8 mouse cellular contexts compared by ENCODE assay signal in genomic region chr6:124782436-124782835, GRCm38 (mm10). TPM values are rescaled to one million over a fixed set of nuclear protein-coding genes. Genes with fewer than 3 reads are reported as not detected.
DNase-seq lines count a peak whose midpoint lies in the region; ATAC-seq and TF ChIP-seq lines count a peak whose summit lies in the region.

No protein-coding gene starts in this region.

- 22% methylated on average over 6 of the region's 6 CpGs for WGBS in liver, embryonic 11.5 days
- 18% methylated on average over 6 of the region's 6 CpGs for WGBS in liver, postnatal 0 days (ENCODE audit: insufficient replicate concordance)
- 23% methylated on average over 6 of the region's 6 CpGs for WGBS in stomach, embryonic 15.5 days

- DNase-seq in liver, embryonic 11.5 days (ENCODE audit: low spot score) = no peak
- no peak for DNase-seq in liver
- DNase-seq in heart, postnatal 10 days = peak; percentile 34 to 56
- DNase-seq in liver, postnatal 0 days = no peak
- no peak for DNase-seq in layer of hippocampus, adult 2 months (ENCODE audit: low spot score in 2 of 2)

- H3K36me3 ChIP-seq in liver, embryonic 11.5 days (ENCODE audit: control insufficient read depth, insufficient read depth, low read length) = no peaks in the 10 kb centered on the region
- no peaks in the 10 kb centered on the region for H3K36me3 ChIP-seq in liver, postnatal 0 days (replicated peaks; ENCODE audit: insufficient read depth, low read length)
- no peaks in the 10 kb centered on the region for H3K36me3 ChIP-seq in stomach, embryonic 15.5 days

- peaks cover 32% of the 10 kb centered on the region for H3K27me3 ChIP-seq in liver, embryonic 11.5 days (replicated peaks; ENCODE audit: control insufficient read depth, insufficient read depth, low read length)
- 0 out of 2 replicates have a peak, but pooled peaks cover 5% of the 10 kb centered on the region for H3K27me3 ChIP-seq in liver, postnatal 0 days (ENCODE audit: insufficient read depth, low read length)
- H3K27me3 ChIP-seq in stomach, embryonic 15.5 days (replicated peaks) = peaks cover 6% of the 10 kb centered on the region; the same call in 1 of the 2 replicates

- H3K9me3 ChIP-seq in liver, embryonic 11.5 days (ENCODE audit: control insufficient read depth, low read length) = no peaks in the 10 kb centered on the region
- H3K9me3 ChIP-seq in liver, postnatal 0 days (ENCODE audit: low read length) = no peaks in the 10 kb centered on the region
- H3K9me3 ChIP-seq in stomach, embryonic 15.5 days = no peaks in the 10 kb centered on the region

- no peak for TF ChIP-seq EP300 in liver, postnatal 0 days (IDR thresholded peaks at IDR 0.05; ENCODE audit: low read depth)

- H3K9ac ChIP-seq in liver, embryonic 11.5 days (ENCODE audit: low read depth, low read length) = no peak overlapping the region
- no peak overlapping the region for H3K9ac ChIP-seq in liver, postnatal 0 days (replicated peaks)
- no peak overlapping the region for H3K9ac ChIP-seq in stomach, embryonic 15.5 days

- no peak overlapping the region for H3K27ac ChIP-seq in liver, embryonic 11.5 days (ENCODE audit: low read depth, low read length)
- no peak overlapping the region for H3K27ac ChIP-seq in brown adipose tissue, adult 24 weeks (replicated peaks; ENCODE audit: low read depth, low read length)
- H3K27ac ChIP-seq in liver, postnatal 0 days (ENCODE audit: low read depth) = no peak overlapping the region
- H3K27ac ChIP-seq in stomach, embryonic 15.5 days = no peak overlapping the region
- no peak overlapping the region for H3K27ac ChIP-seq in layer of hippocampus, adult 2 months

- no peak for ATAC-seq in liver, embryonic 11.5 days (replicated peaks; ENCODE audit: low FRiP score)
- ATAC-seq in liver, postnatal 0 days = no peak
- ATAC-seq in stomach, embryonic 15.5 days (ENCODE audit: insufficient read depth, low FRiP score, low read depth) = no peak
- ATAC-seq in erythroid progenitor cell, adult 5-6 weeks (replicated peaks; ENCODE audit: low FRiP score, poor library complexity, severe bottlenecking) = no peak

- peak overlapping the region; percentile 39; the same call in 1 of the 2 replicates for H3K4me2 ChIP-seq in liver, embryonic 11.5 days
- H3K4me2 ChIP-seq in liver, postnatal 0 days (ENCODE audit: low read depth, low read length) = peak overlapping the region; percentile 60
- H3K4me2 ChIP-seq in stomach, embryonic 15.5 days = peak overlapping the region; percentile 40

- intact Hi-C loops in heart, postnatal 10 days (cut with DNase I) = no loop called here

- no peaks in the 10 kb centered on the region for H3K4me1 ChIP-seq in liver, embryonic 11.5 days (replicated peaks; ENCODE audit: control insufficient read depth, insufficient read depth, low read length)
- no peaks in the 10 kb centered on the region; the same call in 1 of the 2 replicates for H3K4me1 ChIP-seq in brown adipose tissue, adult 24 weeks (ENCODE audit: control insufficient read depth, insufficient read depth, insufficient read length, low read length)
- peaks cover 18% of the 10 kb centered on the region for H3K4me1 ChIP-seq in liver, postnatal 0 days (ENCODE audit: insufficient read depth)
- H3K4me1 ChIP-seq in stomach, embryonic 15.5 days = peaks cover 9% of the 10 kb centered on the region

- H3K4me3 ChIP-seq in liver, embryonic 11.5 days (ENCODE audit: low read depth, low read length) = peak overlapping the region; percentile 23
- peak overlapping the region; percentile 25; the same call in 1 of the 2 replicates for H3K4me3 ChIP-seq in brown adipose tissue, adult 24 weeks (ENCODE audit: insufficient read depth, low read depth, low read length)
- peak overlapping the region; percentile 6 for H3K4me3 ChIP-seq in liver, postnatal 0 days (ENCODE audit: low read depth, low read length)
- peak overlapping the region; percentile 23 for H3K4me3 ChIP-seq in stomach, embryonic 15.5 days (replicated peaks)
- no peak overlapping the region for H3K4me3 ChIP-seq in layer of hippocampus, adult 2 months

- no peak for TF ChIP-seq CTCF in liver, postnatal 0 days (IDR thresholded peaks at IDR 0.05; ENCODE audit: low read depth)
- TF ChIP-seq CTCF in layer of hippocampus, adult 2 months (conservative IDR thresholded peaks at IDR 0.05) = no peak

RNA-seq across cellular contexts. Expression of gene Lrrc23, which starts 2.9 kb away (rescaled TPM):
- polyA plus RNA-seq in liver, embryonic 11.5 days (2014; fragmentation: Nextera tagmentation; extraction: Ambion mirVana) = 0.11 TPM in 1 of 2 replicates, not detected in the other
- not detected in 2 replicates for polyA plus RNA-seq in brown adipose tissue, adult 24 weeks (2012; ENCODE audit: insufficient read depth, insufficient read length, missing spikeins)
- not detected for total RNA-seq in heart, postnatal 10 days (2021)
- 0.16 TPM in 1 of 2 replicates, not detected in the other for polyA plus RNA-seq in liver, postnatal 0 days (2015; fragmentation: Nextera tagmentation; extraction: Ambion mirVana)
- polyA plus RNA-seq in stomach, embryonic 15.5 days (2015; fragmentation: Nextera tagmentation; extraction: Ambion mirVana) = 0.35 and 1.3 TPM in 2 replicates
- 1 to 10 TPM; 1.4 to 1.6 TPM for total RNA-seq in layer of hippocampus, adult 2 months (2021)
- not detected in 2 replicates for total RNA-seq in erythroid progenitor cell, adult 5-6 weeks (2015; ENCODE audit: low replicate concordance)
- total RNA-seq in erythroid progenitor cell, adult 5-6 weeks (2017; ENCODE audit: low replicate concordance) = not detected in 2 replicates

RNA-seq across cellular contexts. Expression of gene Eno2, which starts 13.0 kb away (rescaled TPM):
- polyA plus RNA-seq in liver, embryonic 11.5 days (2014; fragmentation: Nextera tagmentation; extraction: Ambion mirVana) = 2.1 and 2.6 TPM in 2 replicates
- 0.63 TPM in 1 of 2 replicates, not detected in the other for polyA plus RNA-seq in brown adipose tissue, adult 24 weeks (2012; ENCODE audit: insufficient read depth, insufficient read length, missing spikeins)
- 1 to 10 TPM; 3.4 to 3.7 TPM for total RNA-seq in heart, postnatal 10 days (2021)
- 0.20 and 0.27 TPM in 2 replicates for polyA plus RNA-seq in liver, postnatal 0 days (2015; fragmentation: Nextera tagmentation; extraction: Ambion mirVana)
- polyA plus RNA-seq in stomach, embryonic 15.5 days (2015; fragmentation: Nextera tagmentation; extraction: Ambion mirVana) = 5.3 and 6.9 TPM in 2 replicates
- total RNA-seq in layer of hippocampus, adult 2 months (2021) = 1,000 to 10,000 TPM in 1 of 2 experiments, 100 to 1,000 TPM in 1; 981 to 1,025 TPM
- not detected in 2 replicates for total RNA-seq in erythroid progenitor cell, adult 5-6 weeks (2015; ENCODE audit: low replicate concordance)
- total RNA-seq in erythroid progenitor cell, adult 5-6 weeks (2017; ENCODE audit: low replicate concordance) = not detected in 2 replicates

RNA-seq across cellular contexts. Expression of gene Spsb2, which starts 26.0 kb away (rescaled TPM):
- 9.5 and 10.4 TPM in 2 replicates for polyA plus RNA-seq in liver, embryonic 11.5 days (2014; fragmentation: Nextera tagmentation; extraction: Ambion mirVana)
- polyA plus RNA-seq in brown adipose tissue, adult 24 weeks (2012; ENCODE audit: insufficient read depth, insufficient read length, missing spikeins) = 5.1 and 7.3 TPM in 2 replicates
- total RNA-seq in heart, postnatal 10 days (2021) = 1 to 10 TPM; 3.1 TPM
- polyA plus RNA-seq in liver, postnatal 0 days (2015; fragmentation: Nextera tagmentation; extraction: Ambion mirVana) = 11.4 and 14.3 TPM in 2 replicates
- 11.7 and 12.7 TPM in 2 replicates for polyA plus RNA-seq in stomach, embryonic 15.5 days (2015; fragmentation: Nextera tagmentation; extraction: Ambion mirVana)
- 1 to 10 TPM; 3.4 to 4.6 TPM for total RNA-seq in layer of hippocampus, adult 2 months (2021)
- 3.4 and 9.7 TPM in 2 replicates for total RNA-seq in erythroid progenitor cell, adult 5-6 weeks (2015; ENCODE audit: low replicate concordance)
- 7.6 and 8.2 TPM in 2 replicates for total RNA-seq in erythroid progenitor cell, adult 5-6 weeks (2017; ENCODE audit: low replicate concordance)

RNA-seq across cellular contexts. Expression of gene Atn1, which starts 26.1 kb away (rescaled TPM):
- 4.4 and 5.5 TPM in 2 replicates for polyA plus RNA-seq in liver, embryonic 11.5 days (2014; fragmentation: Nextera tagmentation; extraction: Ambion mirVana)
- 31.7 and 35.7 TPM in 2 replicates for polyA plus RNA-seq in brown adipose tissue, adult 24 weeks (2012; ENCODE audit: insufficient read depth, insufficient read length, missing spikeins)
- total RNA-seq in heart, postnatal 10 days (2021) = 10 to 100 TPM; 59.4 to 59.7 TPM
- polyA plus RNA-seq in liver, postnatal 0 days (2015; fragmentation: Nextera tagmentation; extraction: Ambion mirVana) = 1.8 and 1.9 TPM in 2 replicates
- polyA plus RNA-seq in stomach, embryonic 15.5 days (2015; fragmentation: Nextera tagmentation; extraction: Ambion mirVana) = 13.9 and 16.2 TPM in 2 replicates
- total RNA-seq in layer of hippocampus, adult 2 months (2021) = 100 to 1,000 TPM; 159 to 164 TPM
- total RNA-seq in erythroid progenitor cell, adult 5-6 weeks (2015; ENCODE audit: low replicate concordance) = 9.4 and 13.8 TPM in 2 replicates
- 0.15 and 0.51 TPM in 2 replicates for total RNA-seq in erythroid progenitor cell, adult 5-6 weeks (2017; ENCODE audit: low replicate concordance)

RNA-seq across cellular contexts. Expression of gene Gm45234, which starts 26.6 kb away (rescaled TPM):
- 0.15 TPM in 1 of 2 replicates, not detected in the other for polyA plus RNA-seq in liver, embryonic 11.5 days (2014; fragmentation: Nextera tagmentation; extraction: Ambion mirVana)
- not detected in 2 replicates for polyA plus RNA-seq in brown adipose tissue, adult 24 weeks (2012; ENCODE audit: insufficient read depth, insufficient read length, missing spikeins)
- total RNA-seq in heart, postnatal 10 days (2021) = under 1 TPM in 1 of 2 experiments, not detected in 1; 0.98 TPM
- polyA plus RNA-seq in liver, postnatal 0 days (2015; fragmentation: Nextera tagmentation; extraction: Ambion mirVana) = not detected in 2 replicates
- not detected in 2 replicates for polyA plus RNA-seq in stomach, embryonic 15.5 days (2015; fragmentation: Nextera tagmentation; extraction: Ambion mirVana)
- not detected for total RNA-seq in layer of hippocampus, adult 2 months (2021)
- not detected in 2 replicates for total RNA-seq in erythroid progenitor cell, adult 5-6 weeks (2015; ENCODE audit: low replicate concordance)
- total RNA-seq in erythroid progenitor cell, adult 5-6 weeks (2017; ENCODE audit: low replicate concordance) = not detected in 2 replicates

Comparison
In these comparisons a context has a peak if more than half of its experiments do, and no peak if none do; other contexts are left out.
1. DNase-seq: peak in heart, postnatal 10 days (2 of 2); none in liver, embryonic 11.5 days (single experiment), liver (single experiment), liver, postnatal 0 days (single experiment) and layer of hippocampus, adult 2 months (0 of 2).
2. Peak in every context shown above with its lines, with median percentiles within 50 percentile points of each other: H3K4me2 ChIP-seq.